Mouse (Mus musculus): Measurements from ENCODE around the gene Klk6. TPM values are rescaled to one million over a fixed set of nuclear protein-coding genes. Genes with fewer than 3 reads are reported as not detected.

The Klk6 gene
- polyA plus RNA-seq (2012; rRNA removed), result not detected in 2 replicates

DNA sequence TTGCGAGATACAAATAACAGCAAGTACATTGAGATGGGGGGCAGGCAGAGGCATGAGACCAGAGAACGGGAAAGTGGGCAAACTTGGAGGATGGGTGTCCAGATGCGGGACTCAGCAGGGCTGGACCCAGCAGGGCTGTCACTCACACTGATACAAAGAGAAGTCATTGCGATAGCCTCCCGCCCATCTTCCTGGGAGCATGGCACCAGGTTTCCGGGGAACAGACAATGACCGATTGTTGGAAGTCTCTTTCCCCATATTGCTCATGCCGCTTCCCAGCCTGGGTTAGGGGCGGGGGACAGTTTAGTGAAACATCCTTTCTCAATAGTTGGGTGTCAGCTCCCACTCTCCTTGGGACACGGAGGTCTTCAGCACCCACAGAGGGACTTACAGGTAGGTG, at the start of gene Klk6:
TSS of gene Klk6 (plus strand) at position 301 of the 400 bp plus-strand sequence.

DNA sequence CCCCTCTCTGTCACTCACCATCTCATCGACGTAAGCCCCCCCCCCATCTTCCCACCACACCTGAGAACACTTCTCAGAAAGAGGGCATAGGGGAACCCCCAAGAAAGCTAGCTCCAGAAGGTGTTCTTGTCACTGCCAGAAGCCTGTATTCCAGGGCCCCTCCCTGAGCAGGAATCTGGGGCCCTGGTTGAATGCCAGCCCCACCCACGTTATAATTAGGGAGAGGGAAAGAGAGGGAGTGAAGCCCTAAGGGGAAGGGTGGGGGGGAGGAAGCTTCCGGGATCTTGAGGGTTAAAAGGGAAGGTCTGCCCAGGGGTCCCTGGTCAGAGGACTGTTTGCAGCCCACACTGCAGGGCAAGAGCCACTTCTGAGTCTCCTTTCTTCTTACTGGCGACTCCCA, 43.6 kb upstream of the Klk6 start, which contains the start of gene Klk10:
TSS of gene Klk10 (plus strand) at position 290 of the 400 bp plus-strand sequence.

DNA sequence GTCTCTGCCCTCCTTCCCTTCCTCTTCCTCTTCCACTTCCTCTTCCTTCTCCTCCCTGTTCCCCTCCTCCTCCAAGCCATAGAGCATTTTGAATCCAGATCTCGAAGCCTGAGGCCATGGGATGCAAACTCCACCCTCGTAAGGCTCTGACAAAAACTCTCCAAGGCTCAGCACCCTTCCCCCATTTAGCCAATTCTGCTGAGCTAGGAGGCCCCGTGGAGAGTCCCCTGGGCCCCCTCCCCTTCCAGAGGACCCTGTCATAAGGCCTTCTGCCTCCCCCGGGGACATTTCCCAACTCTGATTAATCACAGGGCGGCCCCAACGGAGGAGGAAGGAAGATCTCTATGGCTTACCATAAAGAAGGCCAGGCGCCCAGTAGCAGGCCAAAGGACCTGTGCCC, 32.7 kb upstream of the Klk6 start, which contains the start of gene Klk9:
TSS of gene Klk9 (plus strand) at position 301 of the 400 bp plus-strand sequence.

DNA sequence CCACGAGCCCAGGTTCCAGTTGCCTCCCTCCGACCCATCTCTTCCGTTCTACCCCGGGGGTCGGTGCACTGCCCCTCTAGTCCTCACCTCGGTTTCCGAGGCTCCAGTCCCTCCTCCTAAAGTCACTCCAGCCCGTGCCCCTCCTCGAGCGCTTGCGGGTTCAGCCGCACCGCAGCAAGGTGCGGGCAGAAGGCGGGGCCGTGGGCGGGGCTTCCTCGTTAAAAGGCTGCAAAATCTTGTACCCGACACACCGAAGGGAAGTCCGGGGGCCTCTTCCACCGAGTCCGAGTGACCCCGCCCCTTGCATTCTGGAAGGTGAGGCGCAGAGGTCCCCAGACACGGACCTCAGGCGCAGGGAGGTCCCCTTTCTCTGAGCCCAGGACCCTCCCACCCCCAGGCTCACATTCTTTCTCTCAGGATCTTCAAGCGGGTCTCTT, 26.9 kb upstream of the Klk6 start, which contains the start of gene Klk8:
TSS of gene Klk8 (plus strand) at position 245 of the 437 bp plus-strand sequence.

DNA sequence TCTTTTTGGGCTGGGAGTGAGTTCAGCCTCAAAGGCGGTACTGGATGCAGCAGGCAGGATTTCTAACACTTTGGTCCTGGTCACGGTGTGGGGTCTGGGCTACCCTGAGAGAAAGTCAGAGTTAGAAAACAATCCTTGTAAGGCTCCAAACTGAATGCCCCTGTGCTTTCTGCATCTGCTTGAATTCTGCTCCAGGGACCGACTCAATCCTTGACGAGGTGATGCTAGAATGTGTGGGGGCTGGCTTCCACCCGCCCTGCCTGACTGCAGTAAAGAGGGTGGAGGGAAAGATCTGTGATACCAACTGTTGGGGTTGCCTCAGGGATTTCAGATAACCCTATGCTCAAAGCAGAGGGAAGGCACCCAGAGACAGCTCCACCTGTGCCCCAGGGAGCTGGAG, 13.3 kb upstream of the Klk6 start, which contains the start of gene Klk7:
TSS of gene Klk7 (plus strand) at position 301 of the 400 bp plus-strand sequence.

DNA sequence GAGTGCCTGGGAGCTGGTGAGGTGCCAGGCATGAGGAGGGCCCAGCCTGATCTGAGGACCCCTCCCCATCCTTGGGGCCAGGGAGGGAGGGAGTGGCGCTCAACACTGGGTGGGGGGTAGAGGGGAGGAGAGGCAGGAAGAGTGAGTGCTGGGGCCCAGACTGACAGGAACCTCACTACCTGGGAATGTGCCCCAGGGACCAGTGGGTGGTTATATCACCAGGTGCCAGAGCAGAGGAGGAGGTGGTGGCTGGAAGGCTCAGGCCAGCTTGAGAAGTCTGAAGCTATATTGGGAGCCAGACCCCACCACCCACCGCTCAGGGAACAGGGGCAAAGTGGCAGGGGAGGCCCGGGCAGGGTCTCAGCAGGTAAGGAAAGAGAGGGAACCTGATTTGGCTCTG, 17.4 kb downstream of the Klk6 start, which contains the start of gene Klk5:
TSS of gene Klk5 (plus strand) at position 271 of the 400 bp plus-strand sequence.

DNA sequence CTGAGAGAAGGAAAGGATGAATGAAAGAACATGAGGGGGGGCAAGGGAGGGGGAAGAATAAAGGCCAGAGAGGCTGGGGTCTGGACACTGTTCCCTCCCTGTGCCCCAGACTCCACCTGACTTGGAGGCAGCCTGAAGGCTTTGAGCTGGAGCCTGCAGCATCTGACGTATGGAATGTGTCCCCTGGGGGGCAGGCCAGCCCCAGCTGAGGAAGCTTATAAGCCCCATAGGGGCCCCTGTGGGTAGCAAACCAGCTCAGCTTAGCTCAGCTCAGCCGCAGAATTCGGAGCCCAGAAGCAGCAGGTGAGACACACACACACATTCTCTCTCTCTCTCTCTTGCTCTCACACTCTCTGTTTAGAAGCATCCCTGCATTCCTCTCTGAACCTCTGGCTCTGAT, 56.6 kb downstream of the Klk6 start, which contains the start of gene Klk4:
TSS of gene Klk4 (plus strand) at position 249 of the 400 bp plus-strand sequence.

Other genes with a start within 250 kb of the Klk6 start
- 1.0 and 1.1 TPM in 2 replicates for gene Zfp719, start 244.9 kb upstream of the Klk6 start, polyA plus RNA-seq (2012; rRNA removed)
- gene Zfp819, start 217.3 kb upstream of the Klk6 start, polyA plus RNA-seq (2012; rRNA removed), result 0.02 TPM in 1 of 2 replicates, not detected in the other
- 0.02 TPM in 1 of 2 replicates, not detected in the other for gene Ceacam18, start 189.8 kb upstream of the Klk6 start, polyA plus RNA-seq (2012; rRNA removed)
- gene Siglece, start 164.3 kb upstream of the Klk6 start, polyA plus RNA-seq (2012; rRNA removed), result 5.9 and 8.5 TPM in 2 replicates
- gene Ctu1, start 152.5 kb upstream of the Klk6 start, polyA plus RNA-seq (2012; rRNA removed), result 2.6 and 2.8 TPM in 2 replicates
- gene Klk14, start 134.1 kb upstream of the Klk6 start, polyA plus RNA-seq (2012; rRNA removed), result 0.02 TPM in 1 of 2 replicates, not detected in the other
- not detected in 2 replicates for gene Klk13, start 111.9 kb upstream of the Klk6 start, polyA plus RNA-seq (2012; rRNA removed)
- not detected in 2 replicates for gene Klk12, start 55.6 kb upstream of the Klk6 start, polyA plus RNA-seq (2012; rRNA removed)
- not detected in 2 replicates for gene Klk11, start 49.9 kb upstream of the Klk6 start, polyA plus RNA-seq (2012; rRNA removed)
- 0.02 and 0.07 TPM in 2 replicates for gene Klk10, start 43.5 kb upstream of the Klk6 start, polyA plus RNA-seq (2012; rRNA removed)
- gene Klk9, start 32.6 kb upstream of the Klk6 start, polyA plus RNA-seq (2012; rRNA removed), result not detected in 2 replicates
- gene Klk8, start 26.9 kb upstream of the Klk6 start, polyA plus RNA-seq (2012; rRNA removed), result 3.3 and 3.8 TPM in 2 replicates
- gene Klk7, start 13.2 kb upstream of the Klk6 start, polyA plus RNA-seq (2012; rRNA removed), result not detected in 2 replicates
- not detected in 2 replicates for gene Klk5, start 17.5 kb downstream of the Klk6 start, polyA plus RNA-seq (2012; rRNA removed)
- not detected in 2 replicates for gene Klk4, start 56.7 kb downstream of the Klk6 start, polyA plus RNA-seq (2012; rRNA removed)
- not detected in 2 replicates for gene Klk15, start 109.2 kb downstream of the Klk6 start, polyA plus RNA-seq (2012; rRNA removed)
- gene Klk1b8, start 126.2 kb downstream of the Klk6 start, polyA plus RNA-seq (2012; rRNA removed), result not detected in 2 replicates
- not detected in 2 replicates for gene Klk1b1, start 142.3 kb downstream of the Klk6 start, polyA plus RNA-seq (2012; rRNA removed)
- gene Klk1b9, start 151.6 kb downstream of the Klk6 start, polyA plus RNA-seq (2012; rRNA removed), result not detected in 2 replicates
- gene Klk1b11, start 171.4 kb downstream of the Klk6 start, polyA plus RNA-seq (2012; rRNA removed), result not detected in 2 replicates
- gene Klk1b26, start 187.7 kb downstream of the Klk6 start, polyA plus RNA-seq (2012; rRNA removed), result not detected in 2 replicates
- gene Klk1b27, start 227.8 kb downstream of the Klk6 start, polyA plus RNA-seq (2012; rRNA removed), result 0.07 and 0.10 TPM in 2 replicates